Mouse (Mus musculus) stomach, postnatal 0 days (tissue): Measurements from ENCODE around the gene Lama5. TPM values are rescaled to one million over a fixed set of nuclear protein-coding genes. Genes with fewer than 3 reads are reported as not detected.

Experiments
- ATAC-seq: fragments of 200-750 bp; cut with Nextera tagmentation; 2 replicates; pipeline ENCODE4 v1.8.0; 2017; ENCODE audit not compliant: low FRiP score, low TSS enrichment
- DNase-seq: peaks from one replicate; pipeline ENCODE4 v3.0.0-alpha.2; 2016; ENCODE audit warnings: low spot score
- H3K27ac ChIP-seq: fragments of 300-500 bp; sonication (generic); replicated peaks from 2 replicates; pipeline ENCODE4 v1.5.1; 2014; ENCODE audit warnings: mild to moderate bottlenecking, control low read depth
- H3K27me3 ChIP-seq: fragments of 300-500 bp; sonication (generic); 2 replicates; pipeline ENCODE4 v1.6.1; 2014; ENCODE audit warnings: low read length; ENCODE audit not compliant: control insufficient read depth, insufficient read depth
- H3K36me3 ChIP-seq: fragments of 300-500 bp; sonication (generic); 2 replicates; pipeline ENCODE4 v1.6.1; 2014; ENCODE audit warnings: low read length, mixed read lengths; ENCODE audit not compliant: control insufficient read depth, insufficient read depth
- H3K4me1 ChIP-seq: fragments of 300-500 bp; sonication (generic); replicated peaks from 2 replicates; pipeline ENCODE4 v1.6.1; 2014; ENCODE audit warnings: antibody characterized with exemption; ENCODE audit not compliant: control insufficient read depth, insufficient read depth
- H3K4me2 ChIP-seq: fragments of 300-500 bp; sonication (generic); replicated peaks from 2 replicates; pipeline ENCODE4 v1.6.1; 2014; ENCODE audit warnings: low read depth, mild to moderate bottlenecking, control low read depth, moderate library complexity
- H3K4me3 ChIP-seq: fragments of 300-500 bp; sonication (generic); 2 replicates; pipeline ENCODE4 v1.5.1; 2014; ENCODE audit warnings: low read depth, low read length, control low read depth
- H3K9ac ChIP-seq: fragments of 300-500 bp; sonication (generic); 2 replicates; pipeline ENCODE4 v1.6.1; 2014; ENCODE audit warnings: mild to moderate bottlenecking, low read length, control low read depth, mixed read lengths
- H3K9me3 ChIP-seq: fragments of 300-500 bp; sonication (generic); 2 replicates; pipeline ENCODE4 v1.6.1; 2016; ENCODE audit warnings: low read length; ENCODE audit not compliant: control insufficient read depth
- CTCF ChIP-seq: IDR thresholded peaks from 2 replicates; pipeline ENCODE4 v1.5.1; 2016; ENCODE audit warnings: antibody characterized with exemption, low read depth, mild to moderate bottlenecking, moderate library complexity
- EP300 ChIP-seq: optimal IDR thresholded peaks from 2 replicates; pipeline ENCODE3; 2016; ENCODE audit warnings: antibody characterized with exemption
- whole genome bisulfite sequencing: fragments of 180-500 bp; shearing (Covaris S2); extraction: QIAGEN DNeasy Blood & Tissue Kit; methylation state at CpG from one replicate; pipeline ENCODE4 v1.1.7; 2014; 5-methylcytosine and 5-hydroxymethylcytosine counted together
- polyA plus RNA-seq: library from polyadenylated mRNA; unstranded; fragments of >200 nt; fragmentation: Nextera tagmentation; extraction: Ambion mirVana; gene quantifications from 2 replicates; pipeline ENCODE4 v1.2.1, GENCODE M21; 2015

The Lama5 gene
- polyA plus RNA-seq, 1 experiment from 2014 or later = 29.7 TPM

DNA sequence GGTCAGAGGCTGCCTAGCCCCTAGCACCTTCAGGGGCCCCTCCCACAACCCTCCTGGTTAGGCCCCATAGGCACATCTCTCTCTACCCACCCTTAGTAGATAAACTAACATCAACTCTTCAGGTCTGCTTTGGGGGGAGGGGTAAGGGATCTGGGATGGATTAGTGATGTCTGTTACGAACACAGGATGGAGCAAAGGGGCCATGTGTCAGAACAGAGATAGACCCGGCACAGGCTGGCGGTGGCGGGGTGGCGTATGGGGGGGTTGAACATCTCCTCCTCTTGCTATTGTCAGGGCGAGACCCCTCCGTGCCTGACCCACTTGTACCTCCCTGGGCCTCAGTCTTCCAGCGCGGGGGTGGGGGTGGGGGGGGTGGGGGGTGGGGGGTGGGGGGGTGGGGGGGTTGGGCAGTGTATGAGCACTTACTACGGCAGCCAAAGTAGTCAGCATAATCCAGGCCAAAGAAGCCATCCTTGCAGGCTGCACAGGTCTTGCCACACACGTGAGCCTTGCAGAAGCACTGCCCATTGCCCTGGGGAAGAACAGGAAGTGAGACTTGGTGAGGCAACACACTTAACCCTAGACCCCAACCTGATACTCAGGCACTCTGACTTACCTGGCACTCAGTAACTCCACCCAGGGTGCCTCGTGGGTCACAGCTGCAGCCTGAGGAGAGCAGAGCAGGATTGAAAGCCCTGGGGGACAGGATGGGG is 28.9 kb downstream of the Lama5 start:
- Histone ChIP-seq H3K36me3 (peaks cover 47% of the 10 kb centered on the region), H3K4me1 (no peaks in the 10 kb centered on the region), H3K9me3 (no peaks in the 10 kb centered on the region), H3K4me2 (no peak overlapping the region), H3K9ac (no peak overlapping the region), H3K4me3 (no peak overlapping the region), H3K27ac (no peak overlapping the region), H3K27me3 (no peaks in the 10 kb centered on the region)
- WGBS = 77% methylated on average over 10 of the region's 12 CpGs
- DNase-seq (no peak), ATAC-seq (no peak)
- TF ChIP-seq EP300 (no peak), CTCF (no peak)

- Histone ChIP-seq H3K27ac (no peak overlapping the region), H3K36me3 (peaks cover 33% of the 10 kb centered on the region), H3K4me1 (no peaks in the 10 kb centered on the region), H3K4me3 (no peak overlapping the region), H3K27me3 (no peaks in the 10 kb centered on the region), H3K4me2 (no peak overlapping the region), H3K9me3 (no peaks in the 10 kb centered on the region), H3K9ac (no peak overlapping the region)
- TF ChIP-seq CTCF (no peak), EP300 (no peak)
- WGBS = 90% methylated on average over 11 of the region's 11 CpGs
- ATAC-seq (no peak), DNase-seq (no peak)
These were observed 38.3 kb downstream of the Lama5 start for GRCm38 (mm10) chr2:180187362-180187761.

GRCm38 (mm10) chr2:180185686-180186085 is 40.0 kb downstream of the Lama5 start:
- Histone ChIP-seq H3K36me3 (peaks cover 23% of the 10 kb centered on the region), H3K9me3 (no peaks in the 10 kb centered on the region), H3K4me1 (no peaks in the 10 kb centered on the region), H3K27ac (no peak overlapping the region), H3K9ac (no peak overlapping the region), H3K4me2 (no peak overlapping the region), H3K27me3 (no peaks in the 10 kb centered on the region), H3K4me3 (no peak overlapping the region)
- DNase-seq (no peak), ATAC-seq (no peak)
- WGBS = 89% methylated on average over 14 of the region's 14 CpGs
- TF ChIP-seq CTCF (no peak), EP300 (no peak)

GRCm38 (mm10) chr2:180184752-180185109 is 40.9 kb downstream of the Lama5 start:
- 72% methylated on average over 6 of the region's 6 CpGs for WGBS
- H3K27ac ChIP-seq = no peak overlapping the region
- no peaks in the 10 kb centered on the region for H3K27me3 ChIP-seq
- no peak overlapping the region for H3K4me2 ChIP-seq
- DNase-seq (no peak), ATAC-seq (no peak)
- H3K4me3 ChIP-seq = no peak overlapping the region
- H3K9ac ChIP-seq = no peak overlapping the region
- TF ChIP-seq CTCF (peak; percentile 42), EP300 (no peak)
- H3K4me1 ChIP-seq = no peaks in the 10 kb centered on the region
- no peaks in the 10 kb centered on the region for H3K9me3 ChIP-seq
- peaks cover 26% of the 10 kb centered on the region for H3K36me3 ChIP-seq

- Histone ChIP-seq H3K4me3 (no peak overlapping the region), H3K4me1 (no peaks in the 10 kb centered on the region), H3K27ac (no peak overlapping the region), H3K36me3 (peaks cover 29% of the 10 kb centered on the region), H3K9me3 (no peaks in the 10 kb centered on the region), H3K4me2 (no peak overlapping the region), H3K9ac (no peak overlapping the region), H3K27me3 (no peaks in the 10 kb centered on the region)
- TF ChIP-seq EP300 = no peak
- TF ChIP-seq CTCF = no peak
- DNase-seq = no peak
- 80% methylated on average over 24 of the region's 24 CpGs for WGBS
- ATAC-seq = no peak
These were observed 41.5 kb downstream of the Lama5 start for GRCm38 (mm10) chr2:180184011-180184751.

DNA sequence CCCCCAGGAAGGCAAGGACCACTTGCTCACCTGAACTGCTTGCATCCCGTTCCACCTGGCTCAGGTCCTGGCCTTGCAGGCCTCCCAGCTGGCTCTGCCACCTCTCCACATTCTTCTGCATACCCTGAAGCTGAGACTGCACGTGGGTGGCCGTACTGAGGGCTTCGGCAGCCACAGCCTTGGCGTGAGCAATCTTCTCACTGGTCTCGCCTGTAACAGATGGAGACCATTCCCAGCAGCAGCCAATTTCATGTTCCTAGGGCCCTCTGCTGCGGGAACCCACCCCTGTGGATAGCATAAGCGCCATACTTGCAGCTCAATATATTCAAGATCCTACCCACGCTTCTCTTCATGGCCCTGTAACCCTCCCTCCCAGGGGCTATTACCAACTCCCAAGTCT is 44.1 kb downstream of the Lama5 start:
- H3K27me3 ChIP-seq = no peaks in the 10 kb centered on the region
- H3K4me3 ChIP-seq = no peak overlapping the region
- no peaks in the 10 kb centered on the region for H3K9me3 ChIP-seq
- H3K27ac ChIP-seq = no peak overlapping the region
- H3K4me2 ChIP-seq = no peak overlapping the region
- H3K36me3 ChIP-seq = peaks cover 32% of the 10 kb centered on the region
- ATAC-seq (no peak), DNase-seq (no peak)
- no peaks in the 10 kb centered on the region for H3K4me1 ChIP-seq
- no peak overlapping the region for H3K9ac ChIP-seq
- 89% methylated on average over 9 of the region's 9 CpGs for WGBS
- no peak for TF ChIP-seq CTCF
- TF ChIP-seq EP300 = no peak
